Mouse (Mus musculus) embryonic fibroblast, embryonic 13.5 days (primary cell): ENCODE results near the gene Dynlt1f.
"Not testable (repeated sequence)": the region's sequence is repeated elsewhere in the genome, so short reads cannot be mapped to it uniquely, and the experiment has no call there.

Source experiments
- CTCF ChIP-seq: IDR thresholded peaks from 2 replicates; pipeline ENCODE4 v1.5.1; 2011; ENCODE audit warnings: mild to moderate bottlenecking, control low read depth, low read length, moderate library complexity, borderline replicate concordance; ENCODE audit not compliant: insufficient read depth
- POLR2A ChIP-seq: IDR thresholded peaks from 2 replicates; pipeline ENCODE4 v1.6.1; 2011; ENCODE audit warnings: low read depth, mild to moderate bottlenecking, control low read depth, low read length, moderate library complexity

DNA sequence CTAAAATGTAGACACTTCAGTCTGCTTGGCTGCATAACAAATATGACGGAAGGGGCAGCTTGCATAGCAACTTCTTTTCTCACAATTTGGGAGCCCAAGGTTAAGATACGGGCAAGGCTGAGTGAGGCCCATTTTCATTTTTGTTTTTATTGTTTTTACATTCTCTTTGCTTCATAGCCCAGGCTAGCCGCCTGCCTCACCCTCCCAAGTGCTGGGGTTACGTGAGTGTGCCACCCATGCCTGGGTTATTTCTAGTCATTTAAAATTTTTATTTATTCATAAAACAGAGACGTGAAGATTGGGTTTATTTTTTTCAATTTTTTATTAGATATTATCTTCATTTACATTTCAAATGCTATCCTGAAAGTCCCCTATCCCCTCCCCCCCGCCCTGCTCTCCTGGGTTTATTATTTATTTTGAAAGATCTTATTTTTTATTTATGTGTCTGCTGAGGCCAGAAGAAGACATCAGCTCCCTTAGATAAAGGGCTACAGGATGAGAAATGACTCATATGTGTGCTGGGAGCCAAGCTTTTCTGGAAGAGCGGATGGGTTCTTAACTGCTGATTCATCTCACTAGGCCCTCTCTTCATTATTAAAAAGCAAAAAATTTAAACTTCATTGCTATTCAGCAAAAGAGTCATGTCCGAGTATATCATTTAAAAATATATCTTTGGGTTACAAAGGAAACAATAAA lies 55.3 kb downstream of the Dynlt1f start:
- not testable (repeated sequence) for TF ChIP-seq CTCF, POLR2A
